Mouse (Mus musculus): ENCODE results near the gene Amph. TPM values are rescaled to one million over a fixed set of nuclear protein-coding genes. Genes with fewer than 3 reads are reported as not detected.
A peak's percentile ranks its signal among the peaks of the same experiment; 100 is the strongest.
"Not testable (repeated sequence)": the region's sequence is repeated elsewhere in the genome, so short reads cannot be mapped to it uniquely, and the experiment has no call there.

Amph gene
- polyA plus RNA-seq (2015; fragmentation: Nextera tagmentation; extraction: Ambion mirVana), result 1.7 and 1.8 TPM in 2 replicates

DNA sequence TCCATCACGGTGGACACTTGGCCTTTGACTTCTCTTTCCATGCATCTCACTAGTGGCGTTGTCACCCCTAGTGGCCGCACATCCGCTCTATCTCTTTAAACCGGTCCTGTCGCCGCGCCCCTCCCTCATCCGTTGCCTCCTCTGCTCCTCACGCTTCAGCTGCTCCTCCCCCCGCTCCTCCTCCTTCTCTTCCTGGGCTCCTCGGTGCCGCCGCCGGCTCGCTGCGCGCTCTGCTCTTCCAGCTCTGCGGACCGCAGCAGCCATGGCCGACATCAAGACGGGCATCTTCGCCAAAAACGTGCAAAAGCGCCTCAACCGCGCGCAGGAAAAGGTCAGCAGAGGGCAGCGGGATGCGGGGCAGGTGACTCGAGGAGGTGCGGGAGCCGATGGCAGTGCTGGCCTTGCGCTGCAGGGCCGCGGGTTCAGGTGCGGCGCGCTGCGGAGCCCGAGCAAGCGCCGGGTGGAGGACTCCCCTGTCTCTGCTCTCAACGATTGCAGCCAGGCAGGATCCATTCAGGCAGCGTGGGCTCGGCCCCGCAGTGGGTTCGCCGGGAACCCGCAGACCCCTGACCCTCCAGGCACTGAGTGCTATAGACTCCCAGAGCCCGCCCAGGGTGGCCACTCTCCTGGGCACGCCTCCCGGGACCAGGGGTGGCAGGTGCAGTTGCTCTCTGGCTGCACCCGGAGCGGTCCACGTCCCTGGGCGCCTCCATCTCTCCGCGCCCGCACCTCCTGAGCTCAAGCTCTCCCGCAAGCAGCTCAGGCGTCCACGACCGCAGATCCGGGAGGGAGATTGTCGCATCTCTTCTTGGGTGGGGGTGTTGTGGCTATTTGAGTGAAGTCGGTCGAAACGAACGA, at the start of gene Amph:
Amph (plus strand) TSS at position 35 of the 858 bp plus-strand sequence.
- Histone ChIP-seq H3K4me3 (replicated peaks) (peak within 1 kb of the TSS; percentile 56), H3K4me1 (peaks cover 11% of the 10 kb centered on the region; the same call in 1 of the 2 replicates), H3K27me3 (replicated peaks) (peaks cover 7% of the 10 kb centered on the region; the same call in 1 of the 2 replicates), H3K9ac (peak within 1 kb of the TSS; percentile 5; the same call in 1 of the 2 replicates), H3K27ac (no peak within 1 kb of the TSS), H3K4me2 (peak within 1 kb of the TSS; percentile 98), H3K36me3 (no peaks in the 10 kb centered on the region), H3K9me3 (no peaks in the 10 kb centered on the region)
- under 1% methylated on average over 70 of the region's 70 CpGs for WGBS
- ATAC-seq (ENCODE audit: insufficient read depth, low FRiP score, low read depth), result peak; percentile 81

DNA sequence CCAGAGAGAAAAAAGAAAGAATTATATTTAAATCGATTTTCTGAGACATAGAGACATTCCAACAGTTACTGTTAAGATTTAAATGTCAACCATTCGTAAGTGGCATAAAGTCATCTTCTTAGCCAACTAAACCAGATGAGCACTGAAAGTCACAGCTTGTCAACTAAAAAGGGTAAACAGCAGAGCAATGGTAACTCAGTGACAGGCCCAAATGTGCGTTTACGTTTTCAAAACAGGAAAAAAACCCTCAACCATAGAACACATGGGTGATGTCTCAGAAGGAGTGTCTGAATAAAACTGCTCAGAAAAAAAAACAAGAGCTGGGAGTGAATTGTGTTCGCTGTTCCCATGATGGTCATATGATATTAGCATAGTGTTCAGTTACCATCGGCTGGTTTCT, 44.4 kb upstream of the Amph start:
- 79% methylated on average over 6 of the region's 6 CpGs for WGBS
- H3K4me3 ChIP-seq (replicated peaks), result no peak overlapping the region
- H3K36me3 ChIP-seq, result no peaks in the 10 kb centered on the region
- H3K4me1 ChIP-seq, result no peaks in the 10 kb centered on the region
- H3K4me2 ChIP-seq, result no peak overlapping the region
- no peak for ATAC-seq (ENCODE audit: insufficient read depth, low FRiP score, low read depth)
- H3K27me3 ChIP-seq (replicated peaks), result no peaks in the 10 kb centered on the region
- no peaks in the 10 kb centered on the region for H3K9me3 ChIP-seq
- no peak overlapping the region for H3K27ac ChIP-seq
- no peak overlapping the region for H3K9ac ChIP-seq

DNA sequence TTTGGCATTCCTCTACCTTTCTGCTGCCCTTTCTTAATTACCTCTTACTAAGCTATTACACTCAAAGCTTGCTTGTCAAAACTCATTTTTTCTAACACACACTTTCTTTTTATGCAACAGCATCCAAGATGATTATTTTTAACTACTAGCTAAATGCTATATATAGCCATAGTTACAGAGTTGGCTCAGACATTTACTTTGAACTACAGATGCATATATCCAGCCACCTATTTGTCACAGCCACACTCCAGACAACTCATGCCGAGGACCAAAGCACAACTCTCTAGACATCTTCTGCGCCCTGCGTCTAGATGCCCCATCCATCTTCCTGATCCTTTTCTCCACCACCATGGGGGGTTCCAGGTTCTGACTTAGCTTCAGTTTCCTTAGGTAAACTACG, 33.2 kb upstream of the Amph start:
- no peaks in the 10 kb centered on the region for H3K27me3 ChIP-seq (replicated peaks)
- H3K4me1 ChIP-seq, result no peaks in the 10 kb centered on the region
- no peaks in the 10 kb centered on the region for H3K36me3 ChIP-seq
- ATAC-seq (ENCODE audit: insufficient read depth, low FRiP score, low read depth), result no peak
- no peak overlapping the region for H3K4me2 ChIP-seq
- no peak overlapping the region for H3K27ac ChIP-seq
- no peak overlapping the region for H3K9ac ChIP-seq
- no peak overlapping the region for H3K4me3 ChIP-seq (replicated peaks)
- 75% methylated on average over 4 of the region's 4 CpGs for WGBS
- no peaks in the 10 kb centered on the region for H3K9me3 ChIP-seq

DNA sequence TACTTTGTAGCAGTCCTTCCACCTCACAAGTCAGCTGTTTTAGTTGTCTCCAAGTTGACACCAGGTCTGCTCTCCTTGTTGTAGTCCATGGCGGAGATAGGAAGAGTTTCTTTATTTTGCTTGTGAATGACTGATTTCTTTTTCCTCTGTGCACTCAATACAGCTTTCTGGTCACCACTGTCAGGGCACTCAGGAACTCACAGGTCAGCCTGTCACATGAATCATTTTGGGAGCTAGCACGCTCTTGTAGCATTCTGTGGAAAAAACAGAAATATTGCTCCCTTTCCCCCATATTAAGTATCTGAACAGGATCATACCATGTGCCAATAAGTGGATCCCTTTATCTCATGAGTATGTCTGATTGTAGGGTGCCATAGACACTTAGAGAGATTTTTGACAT, 14.8 kb upstream of the Amph start:
- not testable (repeated sequence) for ATAC-seq (ENCODE audit: insufficient read depth, low FRiP score, low read depth); H3K4me1 ChIP-seq; H3K9me3 ChIP-seq; H3K4me3 ChIP-seq (replicated peaks); H3K4me2 ChIP-seq; H3K9ac ChIP-seq; H3K27me3 ChIP-seq (replicated peaks); H3K36me3 ChIP-seq; H3K27ac ChIP-seq
- WGBS, result 47% methylated on average over 1 of the region's 2 CpGs

DNA sequence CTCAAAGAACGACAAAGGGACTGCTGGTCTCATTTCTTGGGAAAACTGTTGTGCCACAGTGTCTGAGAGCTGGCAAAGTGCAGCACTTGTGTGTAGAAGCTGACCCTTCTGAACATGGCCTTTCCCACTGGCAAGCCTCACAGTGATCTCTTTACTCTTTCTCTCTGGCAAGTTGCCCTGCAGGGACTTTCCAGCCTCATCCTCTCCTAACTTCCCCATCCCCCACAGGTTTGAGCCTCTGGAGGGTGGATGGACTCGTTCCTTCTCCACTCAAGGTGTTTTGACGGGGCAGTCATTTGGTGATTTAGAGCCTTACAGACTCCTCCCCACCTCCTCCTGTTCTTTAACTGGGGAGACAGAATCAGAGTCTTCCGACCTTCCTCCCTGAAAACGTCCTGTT, 319 bp upstream of the Amph start:
- 13% methylated on average over 5 of the region's 5 CpGs for WGBS
- no peak overlapping the region for H3K27ac ChIP-seq
- ATAC-seq (ENCODE audit: insufficient read depth, low FRiP score, low read depth), result no peak; the same call in 1 of the 2 replicates

DNA sequence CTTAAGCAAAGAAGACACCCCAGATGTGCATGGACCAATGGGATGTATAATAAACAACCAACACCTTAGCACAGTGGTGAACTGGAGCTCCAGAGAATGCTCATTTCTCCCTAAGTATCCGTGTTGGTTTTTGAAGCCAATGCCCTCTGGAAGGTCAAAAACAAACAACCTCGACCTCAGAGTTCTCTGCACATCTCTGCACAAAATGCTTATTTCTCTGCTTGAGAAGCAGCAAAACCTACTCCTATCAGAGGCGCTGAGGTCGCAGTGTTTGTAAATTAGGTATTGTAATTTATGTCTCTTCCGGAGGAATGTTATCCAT, 985 bp downstream of the Amph start:
- H3K36me3 ChIP-seq, result no peaks in the 10 kb centered on the region
- H3K27ac ChIP-seq, result no peak overlapping the region
- peak overlapping the region; percentile 98 for H3K4me2 ChIP-seq
- no peak overlapping the region for H3K9ac ChIP-seq
- no peak for ATAC-seq (ENCODE audit: insufficient read depth, low FRiP score, low read depth)
- peaks cover 7% of the 10 kb centered on the region; the same call in 1 of the 2 replicates for H3K27me3 ChIP-seq (replicated peaks)
- H3K4me1 ChIP-seq, result peaks cover 11% of the 10 kb centered on the region; the same call in 1 of the 2 replicates
- 7% methylated on average over 5 of the region's 5 CpGs for WGBS
- peak overlapping the region; percentile 56 for H3K4me3 ChIP-seq (replicated peaks)
- H3K9me3 ChIP-seq, result no peaks in the 10 kb centered on the region

More for the DNA sequence above, 319 bp upstream of the Amph start:
- H3K4me3 ChIP-seq (replicated peaks), result peak overlapping the region; percentile 56
- no peaks in the 10 kb centered on the region for H3K36me3 ChIP-seq
- H3K4me1 ChIP-seq, result peaks cover 11% of the 10 kb centered on the region; the same call in 1 of the 2 replicates
- H3K9ac ChIP-seq, result no peak overlapping the region
- H3K9me3 ChIP-seq, result no peaks in the 10 kb centered on the region
- peak overlapping the region; percentile 98 for H3K4me2 ChIP-seq
- H3K27me3 ChIP-seq (replicated peaks), result peaks cover 7% of the 10 kb centered on the region; the same call in 1 of the 2 replicates

DNA sequence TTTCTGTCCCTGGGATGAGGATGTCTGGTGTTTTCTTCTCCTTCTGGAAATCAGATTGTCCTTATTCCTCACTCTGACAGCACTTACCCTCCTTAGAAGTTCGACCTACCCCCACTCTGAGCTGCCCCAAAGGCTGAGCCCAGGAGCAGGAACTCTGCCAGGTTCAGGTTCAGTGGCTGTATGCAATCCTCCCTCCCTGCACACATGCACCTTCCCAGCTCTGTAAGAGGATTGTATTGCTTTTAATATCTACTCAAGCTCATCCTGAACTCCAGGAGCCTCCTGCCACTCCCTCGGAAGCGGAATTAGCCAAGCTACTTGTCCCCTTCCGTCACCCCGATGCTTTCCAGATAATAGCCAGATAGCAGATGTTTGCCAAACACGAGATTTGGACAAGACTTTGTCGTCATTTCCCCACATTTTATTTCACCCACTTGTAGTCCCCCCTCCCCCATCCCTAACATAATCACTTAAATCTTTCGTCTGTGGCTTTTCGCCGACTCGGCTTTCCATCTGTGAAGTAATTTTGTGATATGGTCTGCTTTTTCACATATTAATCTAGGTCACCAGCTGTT, 1.7 kb downstream of the Amph start:
- WGBS, result 26% methylated on average over 11 of the region's 11 CpGs
- H3K27ac ChIP-seq, result no peak overlapping the region
- no peaks in the 10 kb centered on the region for H3K9me3 ChIP-seq
- no peak overlapping the region for H3K4me2 ChIP-seq
- H3K27me3 ChIP-seq (replicated peaks), result peaks cover 7% of the 10 kb centered on the region; the same call in 1 of the 2 replicates
- H3K36me3 ChIP-seq, result no peaks in the 10 kb centered on the region
- no peak overlapping the region for H3K9ac ChIP-seq
- no peak overlapping the region for H3K4me3 ChIP-seq (replicated peaks)
- ATAC-seq (ENCODE audit: insufficient read depth, low FRiP score, low read depth), result no peak
- H3K4me1 ChIP-seq, result peaks cover 11% of the 10 kb centered on the region; the same call in 1 of the 2 replicates

DNA sequence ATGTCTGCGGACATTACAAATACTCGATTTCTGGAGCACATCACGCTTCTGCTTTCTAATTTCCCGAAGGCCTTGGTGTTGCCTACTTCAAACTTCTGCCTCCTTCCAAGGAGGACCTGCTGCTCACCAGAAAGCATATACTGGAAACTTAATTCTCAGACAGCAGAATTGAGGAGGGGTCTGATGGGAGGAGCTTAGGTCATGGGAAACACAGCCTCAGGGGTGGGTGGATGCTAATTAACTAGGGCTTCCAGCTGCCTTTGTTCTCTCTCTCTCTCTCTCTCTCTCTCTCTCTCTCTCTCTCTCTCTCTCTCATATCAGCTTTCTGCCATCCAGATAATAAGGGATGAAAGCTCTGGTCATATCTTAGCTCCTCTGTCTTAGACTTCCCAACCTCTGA, 5.6 kb downstream of the Amph start:
- Histone ChIP-seq H3K9me3 (no peaks in the 10 kb centered on the region), H3K27ac (no peak overlapping the region), H3K27me3 (replicated peaks) (peaks cover 3% of the 10 kb centered on the region; the same call in 1 of the 2 replicates), H3K4me2 (no peak overlapping the region), H3K9ac (no peak overlapping the region), H3K4me1 (peaks cover 5% of the 10 kb centered on the region; the same call in 1 of the 2 replicates), H3K36me3 (no peaks in the 10 kb centered on the region), H3K4me3 (replicated peaks) (no peak overlapping the region)
- WGBS, result 87% methylated on average over 4 of the region's 4 CpGs
- no peak for ATAC-seq (ENCODE audit: insufficient read depth, low FRiP score, low read depth)

DNA sequence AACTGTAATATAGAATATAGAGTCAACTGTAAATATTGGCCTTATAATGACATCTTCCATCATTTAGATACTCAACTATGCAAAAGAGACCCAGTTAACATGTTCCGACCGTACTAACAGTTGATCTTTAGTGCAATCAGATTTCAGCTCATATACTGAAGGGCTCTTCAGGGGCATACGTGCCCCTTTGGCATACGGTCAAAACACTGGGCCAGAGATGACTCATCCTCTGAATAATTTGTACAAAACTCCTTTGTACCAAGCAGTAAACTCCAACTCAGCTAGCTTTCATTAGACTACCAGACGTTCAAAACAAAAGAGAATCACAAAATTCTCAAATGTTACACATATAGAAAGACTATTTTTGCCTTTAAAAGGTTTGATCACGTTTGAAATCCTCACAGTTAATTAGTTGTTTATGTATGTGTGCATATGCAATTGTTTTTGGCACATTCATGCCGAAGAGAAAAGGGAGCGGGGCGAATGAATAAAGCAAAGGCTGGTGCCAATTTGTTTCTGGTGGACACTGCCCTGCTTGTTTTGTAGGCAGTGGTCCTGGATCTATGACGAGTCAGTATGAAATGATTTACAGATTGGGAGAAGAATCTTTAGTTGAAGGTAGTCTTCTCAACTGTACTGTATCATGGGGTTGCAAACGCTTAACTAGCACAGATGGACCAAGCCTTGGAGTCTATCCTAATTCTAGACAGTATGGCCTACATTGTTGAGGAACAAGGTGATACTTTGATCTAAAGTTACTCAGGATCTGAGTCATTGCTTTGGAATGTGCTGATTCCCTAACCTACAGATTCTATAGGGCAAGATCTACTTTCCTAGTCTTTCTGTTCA, 8.3 kb downstream of the Amph start:
- Histone ChIP-seq H3K4me3 (replicated peaks) (no peak overlapping the region), H3K4me2 (no peak overlapping the region), H3K36me3 (no peaks in the 10 kb centered on the region), H3K27ac (no peak overlapping the region), H3K27me3 (replicated peaks) (no peaks in the 10 kb centered on the region), H3K4me1 (no peaks in the 10 kb centered on the region), H3K9me3 (no peaks in the 10 kb centered on the region), H3K9ac (no peak overlapping the region)
- whole genome bisulfite sequencing, result 82% methylated on average over 11 of the region's 11 CpGs
- no peak for ATAC-seq (ENCODE audit: insufficient read depth, low FRiP score, low read depth)

DNA sequence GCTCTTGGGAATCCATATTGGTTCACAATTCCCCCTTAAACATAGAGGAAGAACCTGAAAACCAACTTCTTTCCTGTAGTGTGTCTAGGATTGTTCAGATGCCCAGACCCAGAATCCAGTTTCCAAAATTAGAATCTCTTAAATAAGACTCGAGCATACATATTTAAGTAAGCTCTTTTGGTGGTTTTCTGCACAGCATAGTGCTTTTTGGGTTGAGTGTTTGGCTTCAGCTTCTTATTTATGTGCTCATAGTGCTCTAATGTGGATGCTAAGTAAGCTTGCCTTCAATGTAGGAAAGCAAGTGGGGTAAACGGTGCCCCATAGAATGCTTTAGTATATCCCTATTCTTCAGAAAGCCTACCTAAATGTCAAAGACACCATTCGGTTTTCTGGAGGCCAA, 9.0 kb downstream of the Amph start:
- WGBS, result 83% methylated on average over 3 of the region's 3 CpGs

DNA sequence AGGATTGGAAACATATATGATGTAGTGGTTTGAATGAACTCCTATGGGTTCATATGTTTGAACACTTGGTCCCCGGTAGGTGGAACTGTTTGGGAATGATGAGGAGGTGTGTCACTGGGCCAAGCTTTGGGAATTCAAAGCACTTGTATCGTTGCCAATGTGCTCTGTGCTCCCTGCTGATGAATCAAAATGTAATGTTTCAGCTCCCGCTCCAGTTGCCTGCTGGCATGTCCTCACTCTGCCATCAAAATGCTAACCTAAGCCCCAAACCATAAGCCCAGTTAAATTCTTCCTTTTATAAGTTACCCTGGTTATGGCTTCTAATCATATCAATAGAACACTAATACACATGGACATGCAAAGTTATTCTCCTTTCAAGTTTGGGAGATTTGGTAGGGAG, 24.6 kb downstream of the Amph start:
- no peaks in the 10 kb centered on the region for H3K4me1 ChIP-seq
- H3K27me3 ChIP-seq (replicated peaks), result no peaks in the 10 kb centered on the region
- ATAC-seq (ENCODE audit: insufficient read depth, low FRiP score, low read depth), result no peak
- no peak overlapping the region for H3K4me2 ChIP-seq
- no peak overlapping the region for H3K4me3 ChIP-seq (replicated peaks)
- WGBS, result 82% methylated on average over 3 of the region's 3 CpGs
- H3K36me3 ChIP-seq, result no peaks in the 10 kb centered on the region
- no peaks in the 10 kb centered on the region for H3K9me3 ChIP-seq
- no peak overlapping the region for H3K27ac ChIP-seq
- H3K9ac ChIP-seq, result no peak overlapping the region

More for the DNA sequence above, 9.0 kb downstream of the Amph start:
- no peak overlapping the region for H3K4me3 ChIP-seq (replicated peaks)
- H3K9me3 ChIP-seq, result no peaks in the 10 kb centered on the region
- no peaks in the 10 kb centered on the region for H3K4me1 ChIP-seq
- H3K9ac ChIP-seq, result no peak overlapping the region
- no peaks in the 10 kb centered on the region for H3K27me3 ChIP-seq (replicated peaks)
- no peak overlapping the region for H3K4me2 ChIP-seq
- H3K36me3 ChIP-seq, result no peaks in the 10 kb centered on the region
- no peak overlapping the region for H3K27ac ChIP-seq
- ATAC-seq (ENCODE audit: insufficient read depth, low FRiP score, low read depth), result no peak

Measured in stomach, embryonic 15.5 days (tissue).